Mouse (Mus musculus): ENCODE data around the gene Aaed1.

DNA sequence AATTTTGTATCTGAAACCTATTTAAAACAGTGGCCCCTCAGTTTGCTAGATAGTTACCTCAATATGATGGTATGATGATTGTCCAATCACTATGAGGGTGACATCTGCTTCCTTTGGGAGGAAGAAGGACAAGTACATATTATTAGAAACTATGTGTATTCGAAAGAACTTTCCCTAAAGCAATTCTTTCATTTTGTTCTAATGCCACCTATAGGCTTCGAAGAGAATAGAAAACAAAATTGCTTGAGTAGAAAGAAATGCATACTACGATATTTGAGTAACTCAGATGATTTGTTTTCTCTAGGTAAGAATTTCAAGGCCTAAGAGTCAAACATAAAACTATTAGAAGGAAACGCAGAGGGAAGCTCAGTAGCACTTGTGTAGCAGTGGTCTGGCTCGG, 3.5 kb downstream of the Aaed1 start:
- TF ChIP-seq POLR2A (IDR thresholded peaks at IDR 0.05; ENCODE audit: low read depth, low read length): no peak
- TF ChIP-seq CTCF (IDR thresholded peaks at IDR 0.05; ENCODE audit: extremely low read depth, insufficient read depth, insufficient read length, insufficient replicate concordance): no peak

Measured in spleen, adult 2 months (tissue).